Mouse (Mus musculus): ENCODE data around the gene Lmbrd1. TPM values are rescaled to one million over a fixed set of nuclear protein-coding genes. Genes with fewer than 3 reads are reported as not detected.
"Not testable (repeated sequence)": the region's sequence is repeated elsewhere in the genome, so short reads cannot be mapped to it uniquely, and the experiment has no call there.

The Lmbrd1 gene
- polyA plus RNA-seq, 1 experiment from 2014 or later = 38.7 TPM

- ATAC-seq; H3K4me3 ChIP-seq (replicated peaks); H3K4me2 ChIP-seq (replicated peaks); H3K27ac ChIP-seq; H3K36me3 ChIP-seq; H3K9ac ChIP-seq (replicated peaks); H3K27me3 ChIP-seq; H3K9me3 ChIP-seq; H3K4me1 ChIP-seq (replicated peaks): not testable (repeated sequence)
- WGBS = 96% methylated on average over 21 of the region's 21 CpGs
Observed at GRCm38 (mm10) chr1:24807971-24808370, 129.5 kb downstream of the Lmbrd1 start.

Other genes starting within 250 kb of the Lmbrd1 start
- gene Col19a1, start 91.2 kb upstream of the Lmbrd1 start, polyA plus RNA-seq (2015; fragmentation: Nextera tagmentation; extraction: Ambion mirVana) = 0.73 and 0.86 TPM in 2 replicates

Measured in midbrain, embryonic 13.5 days (tissue).